Mouse (Mus musculus): ENCODE data around the gene Evx1. TPM values are rescaled to one million over a fixed set of nuclear protein-coding genes. Genes with fewer than 3 reads are reported as not detected.

The Evx1 gene
- not detected for polyA plus RNA-seq (2012; fragmentation: generic; extraction: Trizol)

DNA sequence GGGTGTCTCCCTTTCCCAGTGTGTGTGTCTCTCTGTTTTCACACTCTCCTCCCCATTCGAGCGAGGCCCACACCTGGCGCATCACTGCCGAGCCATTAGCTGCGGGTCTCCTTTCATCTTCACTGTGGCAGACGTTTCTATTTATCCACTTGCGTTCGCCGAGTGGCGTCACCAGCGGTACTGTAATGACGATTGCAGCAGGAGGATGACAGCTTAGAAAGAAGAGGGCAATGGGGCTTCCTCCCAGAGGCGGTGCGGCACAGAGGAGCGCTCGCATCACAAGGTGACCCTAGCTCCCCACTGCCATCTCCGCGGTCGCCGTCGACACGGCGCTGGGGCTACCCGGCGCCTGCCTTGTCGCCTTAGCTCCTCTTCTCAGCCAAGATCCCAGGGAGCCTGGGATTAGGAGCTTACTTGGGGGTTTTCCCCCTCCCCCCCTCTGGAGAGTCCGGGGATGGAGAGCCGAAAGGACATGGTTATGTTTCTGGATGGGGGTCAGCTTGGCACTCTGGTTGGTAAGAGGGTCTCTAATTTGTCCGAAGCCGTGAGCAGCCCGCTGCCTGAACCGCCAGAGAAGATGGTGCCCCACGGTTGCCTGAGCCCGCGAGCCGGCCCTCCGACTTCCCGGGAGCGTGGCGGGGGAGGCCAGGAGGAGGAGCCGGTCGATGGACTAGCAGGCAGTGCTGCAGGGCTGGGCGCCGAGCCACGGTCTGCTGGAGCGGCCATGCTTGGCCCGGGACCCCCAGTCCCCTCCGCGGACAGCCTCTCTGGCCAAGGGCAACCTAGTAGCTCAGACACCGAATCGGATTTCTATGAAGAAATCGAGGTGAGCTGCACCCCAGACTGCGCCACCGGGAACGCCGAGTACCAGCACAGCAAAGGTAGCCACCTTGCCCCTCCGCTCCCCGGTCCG, at the start of gene Evx1:
TSS of gene Evx1 (plus strand) at position 108 of the 913 bp plus-strand sequence.
- Histone ChIP-seq H3K79me2 (ENCODE audit: control insufficient read depth, insufficient read depth) (no peaks in the 10 kb centered on the region), H3ac (ENCODE audit: control insufficient read depth, insufficient read length) (no peak within 1 kb of the TSS), H3K4me2 (ENCODE audit: low read depth) (no peak within 1 kb of the TSS), H3K36me3 (ENCODE audit: control insufficient read depth, insufficient read depth) (no peaks in the 10 kb centered on the region), H3K4me3 (no peak within 1 kb of the TSS), H3K27me3 (ENCODE audit: control insufficient read depth, insufficient read depth, insufficient read length) (peaks cover 92% of the 10 kb centered on the region)
- no peak for TF ChIP-seq CEBPB (IDR thresholded peaks at IDR 0.05; ENCODE audit: insufficient read depth, poor library complexity, severe bottlenecking)
- TF ChIP-seq MYOG (IDR thresholded peaks at IDR 0.05; ENCODE audit: control insufficient read depth in 1 of 3, insufficient read depth in 1 of 3, insufficient read length in 2 of 3, low read depth in 2 of 3) = no peak
- no peak for TF ChIP-seq SRF (IDR thresholded peaks at IDR 0.05; ENCODE audit: control insufficient read depth, insufficient read length, low read depth)
- no peak for TF ChIP-seq MAX (IDR thresholded peaks at IDR 0.05; ENCODE audit: low read depth)
- no peak for TF ChIP-seq REST (IDR thresholded peaks at IDR 0.05; ENCODE audit: insufficient read depth, insufficient read length)
- TF ChIP-seq MYOD1 (IDR thresholded peaks at IDR 0.05; ENCODE audit: control insufficient read depth in 1 of 3, insufficient read length in 2 of 3, low read depth in 2 of 3) = no peak
- no peak for TF ChIP-seq USF1 (IDR thresholded peaks at IDR 0.05; ENCODE audit: low read depth)
- no peak for TF ChIP-seq POLR2AphosphoS2 (IDR thresholded peaks at IDR 0.05; ENCODE audit: insufficient read length, low read depth)
- TF ChIP-seq TCF3 (IDR thresholded peaks at IDR 0.05; ENCODE audit: insufficient read length, low read depth) = no peak
- TF ChIP-seq POLR2A (IDR thresholded peaks at IDR 0.05; ENCODE audit: insufficient read length, low read depth) = no peak
- TF ChIP-seq TCF12 (IDR thresholded peaks at IDR 0.05; ENCODE audit: insufficient read depth, poor library complexity, severe bottlenecking) = no peak
- TF ChIP-seq E2F4 (IDR thresholded peaks at IDR 0.05; ENCODE audit: insufficient read depth) = no peak

- no peak overlapping the region for H3K4me3 ChIP-seq
- no peak for TF ChIP-seq POLR2A (IDR thresholded peaks at IDR 0.05; ENCODE audit: insufficient read length, low read depth)
- TF ChIP-seq MYOD1 (IDR thresholded peaks at IDR 0.05; ENCODE audit: control insufficient read depth in 1 of 3, insufficient read length in 2 of 3, low read depth in 2 of 3) = no peak
- no peak for TF ChIP-seq CEBPB (IDR thresholded peaks at IDR 0.05; ENCODE audit: insufficient read depth, poor library complexity, severe bottlenecking)
- TF ChIP-seq SRF (IDR thresholded peaks at IDR 0.05; ENCODE audit: control insufficient read depth, insufficient read length, low read depth) = no peak
- TF ChIP-seq POLR2AphosphoS2 (IDR thresholded peaks at IDR 0.05; ENCODE audit: insufficient read length, low read depth) = no peak
- no peak for TF ChIP-seq TCF12 (IDR thresholded peaks at IDR 0.05; ENCODE audit: insufficient read depth, poor library complexity, severe bottlenecking)
- no peak for TF ChIP-seq REST (IDR thresholded peaks at IDR 0.05; ENCODE audit: insufficient read depth, insufficient read length)
- TF ChIP-seq USF1 (IDR thresholded peaks at IDR 0.05; ENCODE audit: low read depth) = no peak
- TF ChIP-seq TCF3 (IDR thresholded peaks at IDR 0.05; ENCODE audit: insufficient read length, low read depth) = no peak
- no peak for TF ChIP-seq MYOG (IDR thresholded peaks at IDR 0.05; ENCODE audit: control insufficient read depth in 1 of 3, insufficient read depth in 1 of 3, insufficient read length in 2 of 3, low read depth in 2 of 3)
- no peak for TF ChIP-seq E2F4 (IDR thresholded peaks at IDR 0.05; ENCODE audit: insufficient read depth)
- TF ChIP-seq MAX (IDR thresholded peaks at IDR 0.05; ENCODE audit: low read depth) = no peak
- H3ac ChIP-seq (ENCODE audit: control insufficient read depth, insufficient read length) = no peak overlapping the region
- H3K36me3 ChIP-seq (ENCODE audit: control insufficient read depth, insufficient read depth) = no peaks in the 10 kb centered on the region
- H3K4me2 ChIP-seq (ENCODE audit: low read depth) = no peak overlapping the region
- no peaks in the 10 kb centered on the region for H3K79me2 ChIP-seq (ENCODE audit: control insufficient read depth, insufficient read depth)
- H3K27me3 ChIP-seq (ENCODE audit: control insufficient read depth, insufficient read depth, insufficient read length) = peaks cover 24% of the 10 kb centered on the region
Observed at GRCm38 (mm10) chr6:52264106-52264790, 49.0 kb upstream of the Evx1 start.

- Histone ChIP-seq H3K36me3 (ENCODE audit: control insufficient read depth, insufficient read depth) (no peaks in the 10 kb centered on the region), H3K4me3 (no peak overlapping the region), H3K27me3 (ENCODE audit: control insufficient read depth, insufficient read depth, insufficient read length) (peaks cover 24% of the 10 kb centered on the region), H3K79me2 (ENCODE audit: control insufficient read depth, insufficient read depth) (no peaks in the 10 kb centered on the region), H3ac (ENCODE audit: control insufficient read depth, insufficient read length) (no peak overlapping the region), H3K4me2 (ENCODE audit: low read depth) (no peak overlapping the region)
- TF ChIP-seq REST (IDR thresholded peaks at IDR 0.05; ENCODE audit: insufficient read depth, insufficient read length) (no peak), TCF3 (IDR thresholded peaks at IDR 0.05; ENCODE audit: insufficient read length, low read depth) (no peak), MAX (IDR thresholded peaks at IDR 0.05; ENCODE audit: low read depth) (no peak), MYOD1 (IDR thresholded peaks at IDR 0.05; ENCODE audit: control insufficient read depth in 1 of 3, insufficient read length in 2 of 3, low read depth in 2 of 3) (no peak), POLR2AphosphoS2 (IDR thresholded peaks at IDR 0.05; ENCODE audit: insufficient read length, low read depth) (no peak), MYOG (IDR thresholded peaks at IDR 0.05; ENCODE audit: control insufficient read depth in 1 of 3, insufficient read depth in 1 of 3, insufficient read length in 2 of 3, low read depth in 2 of 3) (no peak), CEBPB (IDR thresholded peaks at IDR 0.05; ENCODE audit: insufficient read depth, poor library complexity, severe bottlenecking) (no peak), USF1 (IDR thresholded peaks at IDR 0.05; ENCODE audit: low read depth) (no peak)
Observed at GRCm38 (mm10) chr6:52265306-52265912, 47.9 kb upstream of the Evx1 start.

DNA sequence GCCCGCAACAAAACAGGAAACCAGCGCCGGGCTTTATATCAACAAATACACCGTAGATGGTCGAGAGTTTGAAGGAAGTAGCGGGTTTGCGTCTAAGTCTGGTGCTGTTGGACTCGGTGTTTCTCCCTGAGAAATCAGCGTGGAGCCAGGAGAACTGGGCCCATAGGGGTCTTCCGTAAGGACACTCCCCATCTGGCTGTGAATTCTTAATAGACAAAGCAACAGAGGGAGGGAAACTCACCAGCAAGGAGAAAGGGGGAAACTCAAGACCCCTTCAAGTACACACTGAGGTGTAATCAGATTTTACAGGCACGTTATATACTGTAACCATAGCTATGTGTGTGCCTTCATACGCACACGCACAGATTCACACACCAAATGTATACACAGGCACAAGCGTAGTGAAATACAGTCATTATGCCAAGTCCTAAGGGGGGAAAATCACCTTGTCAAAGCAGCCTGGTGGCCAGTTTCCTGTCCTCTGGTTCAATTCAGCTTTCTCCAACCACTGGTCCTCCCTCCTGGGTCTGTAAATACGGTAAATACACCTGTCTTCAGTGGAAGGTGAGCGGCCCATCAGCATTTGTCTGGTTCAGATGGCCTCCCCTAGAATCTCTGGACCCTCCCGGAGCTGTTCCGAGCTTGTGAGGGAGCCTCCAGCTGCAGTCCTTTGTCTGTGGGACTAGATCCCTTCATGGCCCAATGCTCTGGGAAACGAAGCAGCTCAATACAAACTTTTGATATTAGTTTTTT, 47.2 kb upstream of the Evx1 start:
- no peak overlapping the region for H3ac ChIP-seq (ENCODE audit: control insufficient read depth, insufficient read length)
- H3K4me3 ChIP-seq = no peak overlapping the region
- no peak overlapping the region for H3K4me2 ChIP-seq (ENCODE audit: low read depth)
- H3K27me3 ChIP-seq (ENCODE audit: control insufficient read depth, insufficient read depth, insufficient read length) = peaks cover 24% of the 10 kb centered on the region
- H3K36me3 ChIP-seq (ENCODE audit: control insufficient read depth, insufficient read depth) = no peaks in the 10 kb centered on the region
- H3K79me2 ChIP-seq (ENCODE audit: control insufficient read depth, insufficient read depth) = no peaks in the 10 kb centered on the region
- no peak for TF ChIP-seq TCF3 (IDR thresholded peaks at IDR 0.05; ENCODE audit: insufficient read length, low read depth)
- no peak for TF ChIP-seq POLR2AphosphoS2 (IDR thresholded peaks at IDR 0.05; ENCODE audit: insufficient read length, low read depth)
- no peak for TF ChIP-seq TCF12 (IDR thresholded peaks at IDR 0.05; ENCODE audit: insufficient read depth, poor library complexity, severe bottlenecking)
- no peak for TF ChIP-seq SRF (IDR thresholded peaks at IDR 0.05; ENCODE audit: control insufficient read depth, insufficient read length, low read depth)
